Mouse (Mus musculus) CH12.LX (cell line): ENCODE measurements around the gene Skint1. TPM values are rescaled to one million over a fixed set of nuclear protein-coding genes. Genes with fewer than 3 reads are reported as not detected.
A peak's percentile ranks its signal among the peaks of the same experiment; 100 is the strongest.
"Not testable (repeated sequence)": the region's sequence is repeated elsewhere in the genome, so short reads cannot be mapped to it uniquely, and the experiment has no call there.

Source experiments
- DNase-seq: peaks from one replicate; pipeline ENCODE4 v3.0.0-alpha.2; 2013; ENCODE audit errors: extremely low read depth
- H3K27ac ChIP-seq: 2 replicates; pipeline ENCODE4 v1.5.1; 2012; ENCODE audit warnings: low read depth, mild to moderate bottlenecking, control low read depth, moderate library complexity; ENCODE audit not compliant: insufficient read depth
- H3K27me3 ChIP-seq: replicated peaks from 2 replicates; pipeline ENCODE3; 2012; ENCODE audit warnings: inconsistent platforms
- H3K36me3 ChIP-seq, 2 experiments: replicated peaks in 1 of 2; 2 replicates each; pipeline versions ENCODE3 to v1.6.1; 2012; ENCODE audit warnings: inconsistent platforms in 1 of 2, low read length in 1 of 2, mild to moderate bottlenecking in 1 of 2, mixed read lengths in 1 of 2, moderate library complexity in 1 of 2; ENCODE audit not compliant: control insufficient read depth in 1 of 2, insufficient read depth in 1 of 2
- H3K4me1 ChIP-seq, 2 experiments: 2 replicates each; pipeline ENCODE4 v1.6.1; 2012; ENCODE audit warnings: inconsistent platforms in 1 of 2, moderate library complexity in 1 of 2; ENCODE audit not compliant: insufficient read depth in 2 of 2, control insufficient read depth in 1 of 2
- H3K4me2 ChIP-seq: 2 replicates; pipeline ENCODE4 v1.6.1; 2012; ENCODE audit warnings: low read depth, mild to moderate bottlenecking, control low read depth; ENCODE audit not compliant: poor library complexity, insufficient read depth, severe bottlenecking
- H3K4me3 ChIP-seq, 3 experiments: fragments of 150-350 bp in 1 of 3; sonication (generic) in 1 of 3; replicated peaks in 1 of 3; 2 replicates each; pipeline versions ENCODE3 to v1.5.1; 2011 to 2012; ENCODE audit warnings: low read depth in 2 of 3, low read length in 2 of 3, mild to moderate bottlenecking in 2 of 3, moderate library complexity in 2 of 3, control low read depth in 1 of 3, improper control_type of control experiment in 1 of 3, inconsistent platforms in 1 of 3, mixed read lengths in 1 of 3; ENCODE audit not compliant: poor library complexity in 1 of 3
- H3K79me2 ChIP-seq: replicated peaks from 2 replicates; pipeline ENCODE4 v1.6.1; 2012; ENCODE audit warnings: mild to moderate bottlenecking, moderate library complexity; ENCODE audit not compliant: control insufficient read depth, poor library complexity, insufficient read depth, severe bottlenecking; ENCODE audit errors: extremely low read depth
- H3K9ac ChIP-seq: 2 replicates; pipeline ENCODE4 v1.6.1; 2012; ENCODE audit warnings: low read depth, mild to moderate bottlenecking, control low read depth, moderate library complexity; ENCODE audit not compliant: insufficient read depth
- H3K9me3 ChIP-seq: replicated peaks from 2 replicates; pipeline ENCODE3; 2012; ENCODE audit warnings: low read length, inconsistent platforms, mixed read lengths
- CHD1 ChIP-seq: IDR thresholded peaks from 2 replicates; pipeline ENCODE4 v1.6.1; 2012; ENCODE audit warnings: low read depth, low read length, improper control_type of control experiment, inconsistent platforms
- CTCF ChIP-seq, 2 experiments: IDR thresholded peaks in 1 of 2; conservative IDR thresholded peaks in 1 of 2; 2 replicates each; pipeline ENCODE4 v1.5.1; 2011 to 2012; ENCODE audit warnings: low read depth in 2 of 2, low read length in 2 of 2, improper control_type of control experiment in 1 of 2, inconsistent platforms in 1 of 2, mild to moderate bottlenecking in 1 of 2, moderate library complexity in 1 of 2
- EP300 ChIP-seq: IDR thresholded peaks from 2 replicates; pipeline ENCODE4 v1.6.1; 2011; ENCODE audit warnings: low read length, improper control_type of control experiment
- MAFK ChIP-seq: IDR thresholded peaks from 2 replicates; pipeline ENCODE4 v1.6.1; 2011; ENCODE audit warnings: low read length, improper control_type of control experiment; ENCODE audit not compliant: insufficient replicate concordance
- MAX ChIP-seq: IDR thresholded peaks from 2 replicates; pipeline ENCODE4 v1.6.1; 2011; ENCODE audit warnings: low read length, improper control_type of control experiment
- MEF2A ChIP-seq: IDR thresholded peaks from 2 replicates; pipeline ENCODE4 v1.6.1; 2014; ENCODE audit warnings: low read depth, mild to moderate bottlenecking, inconsistent platforms, low read length, improper control_type of control experiment, borderline replicate concordance
- NELFE ChIP-seq: IDR thresholded peaks from 2 replicates; pipeline ENCODE4 v1.6.1; 2011; ENCODE audit warnings: low read depth, low read length, improper control_type of control experiment
- POLR2A ChIP-seq: IDR thresholded peaks from 2 replicates; pipeline ENCODE4 v1.6.1; 2011; ENCODE audit warnings: low read depth, mild to moderate bottlenecking, improper control_type of control experiment, low read length
- RAD21 ChIP-seq: IDR thresholded peaks from 2 replicates; pipeline ENCODE4 v1.6.1; 2011; ENCODE audit warnings: low read depth, mild to moderate bottlenecking, low read length, improper control_type of control experiment, moderate library complexity
- SMC3 ChIP-seq: IDR thresholded peaks from 2 replicates; pipeline ENCODE4 v1.6.1; 2011; ENCODE audit warnings: low read depth, low read length, improper control_type of control experiment
- dilution Hi-C: fragments of 300-500 bp; cut with MboI; formaldehyde crosslinking; loops from 2 replicates; pipeline ENCODE4 v1.14.3; 2020; ENCODE audit warnings: low sequenced_read_pairs; ENCODE audit not compliant: extremely low pct_unique_long_range_greater_than_20kb, extremely low pct_ligation_motif_present
- in situ Hi-C: fragments of 300-500 bp; cut with MboI; formaldehyde crosslinking; loops from 3 replicates; pipeline ENCODE4 v1.14.3; 2019; ENCODE audit warnings: low sequenced_read_pairs, low pct_ligation_motif_present, low pct_unique_long_range_greater_than_20kb, mixed read lengths
- polyA plus RNA-seq: library from polyadenylated mRNA; unstranded; fragments of >175 nt; gene quantifications from 2 replicates; pipeline ENCODE4 v1.2.1, GENCODE M21; 2012; ENCODE audit warnings: low read depth; ENCODE audit not compliant: insufficient read length
- total RNA-seq, 2 experiments: library from RNA; depleted of rRNA; stranded (reverse); fragments of 300-350 nt in 1 of 2; fragments of >200 nt in 1 of 2; gene quantifications; 2 replicates each; pipeline ENCODE4 v1.2.3; 2012 to 2014

Gene Skint1
- total RNA-seq (2012; rRNA removed) (not detected in 2 replicates), total RNA-seq (2014; rRNA removed) (not detected in 2 replicates), polyA plus RNA-seq (not detected in 2 replicates)

DNA sequence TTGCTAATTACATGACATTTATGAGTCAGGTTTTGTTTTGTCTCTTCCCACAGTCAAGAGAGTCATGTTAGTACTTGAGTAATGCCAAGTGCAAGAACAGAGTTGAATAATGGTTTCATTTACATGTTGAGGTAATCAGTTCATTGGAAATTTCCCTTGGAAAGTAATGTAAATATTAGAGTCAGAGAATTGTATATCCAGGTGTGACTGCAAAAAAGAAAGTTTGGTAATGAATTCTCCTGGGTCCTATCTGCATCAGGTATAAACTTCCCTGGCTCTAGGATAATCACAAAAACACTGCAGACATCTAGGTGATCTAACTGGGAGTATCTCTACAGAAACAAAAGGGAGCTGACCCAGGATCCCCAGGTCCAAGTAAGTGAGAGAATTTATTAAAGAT is at the start of gene Skint1:
Gene Skint1, plus strand, starts transcription at position 301 of the 400 bp plus-strand sequence.
- Histone ChIP-seq H3K4me1 (no peaks in the 10 kb centered on the region), H3K9ac (no peak within 1 kb of the TSS), H3K9me3 (no peaks in the 10 kb centered on the region), H3K36me3 (no peaks in the 10 kb centered on the region), H3K27me3 (no peaks in the 10 kb centered on the region), H3K4me2 (no peak within 1 kb of the TSS), H3K4me3 (no peak within 1 kb of the TSS), H3K27ac (no peak within 1 kb of the TSS), H3K79me2 (no peaks in the 10 kb centered on the region)
- DNase-seq: no peak
- TF ChIP-seq MEF2A: no peak
- TF ChIP-seq MAX: no peak
- TF ChIP-seq CHD1: no peak
- no peak for TF ChIP-seq NELFE
- no peak for TF ChIP-seq MAFK
- TF ChIP-seq EP300: no peak
- in situ Hi-C loops: no loop called here
- dilution Hi-C loops: no loop called here

- H3K9me3 ChIP-seq: no peaks in the 10 kb centered on the region
- H3K4me2 ChIP-seq: no peak overlapping the region
- no peak overlapping the region for H3K9ac ChIP-seq
- TF ChIP-seq POLR2A (no peak), SMC3 (peak; percentile 40), CTCF (conservative IDR thresholded peaks at IDR 0.05 in 1 of 2, IDR thresholded peaks at IDR 0.05 in 1 of 2; ENCODE audit: low read depth in 2 of 2, low read length in 2 of 2) (peak in 1 of 2 experiments; percentile 48; a peak in 3 of 4 replicates), RAD21 (peak; percentile 50)
- DNase-seq: peak; percentile 18
- H3K27ac ChIP-seq: no peak overlapping the region
- H3K4me1 ChIP-seq: no peaks in the 10 kb centered on the region
- H3K36me3 ChIP-seq: no peaks in the 10 kb centered on the region
- H3K27me3 ChIP-seq: peaks cover 5% of the 10 kb centered on the region
- dilution Hi-C loops: no loop called here
- in situ Hi-C loops: no loop called here
- no peak overlapping the region for H3K4me3 ChIP-seq
- H3K79me2 ChIP-seq: no peaks in the 10 kb centered on the region
Observed at GRCm38 (mm10) chr4:111961309-111961708, 44.8 kb upstream of the Skint1 start.

GRCm38 (mm10) chr4:111963241-111963640 is 42.8 kb upstream of the Skint1 start:
- H3K4me3 ChIP-seq, H3K9ac ChIP-seq, H3K4me2 ChIP-seq, in situ Hi-C loops, DNase-seq, H3K36me3 ChIP-seq, H3K4me1 ChIP-seq, H3K9me3 ChIP-seq, H3K27me3 ChIP-seq, dilution Hi-C loops, H3K79me2 ChIP-seq, H3K27ac ChIP-seq: not testable (repeated sequence)
